Mouse (Mus musculus) right cerebral cortex, adult 2 months (tissue): ENCODE results near the gene Rdh12.
"Not testable (repeated sequence)": the region's sequence is repeated elsewhere in the genome, so short reads cannot be mapped to it uniquely, and the experiment has no call there.

ENCODE experiments used
- DNase-seq, 2 experiments: peaks; one replicate each; pipeline ENCODE4 v3.0.0; 2021 to 2022; ENCODE audit warnings: low spot score in 2 of 2

Rdh12 gene

DNA sequence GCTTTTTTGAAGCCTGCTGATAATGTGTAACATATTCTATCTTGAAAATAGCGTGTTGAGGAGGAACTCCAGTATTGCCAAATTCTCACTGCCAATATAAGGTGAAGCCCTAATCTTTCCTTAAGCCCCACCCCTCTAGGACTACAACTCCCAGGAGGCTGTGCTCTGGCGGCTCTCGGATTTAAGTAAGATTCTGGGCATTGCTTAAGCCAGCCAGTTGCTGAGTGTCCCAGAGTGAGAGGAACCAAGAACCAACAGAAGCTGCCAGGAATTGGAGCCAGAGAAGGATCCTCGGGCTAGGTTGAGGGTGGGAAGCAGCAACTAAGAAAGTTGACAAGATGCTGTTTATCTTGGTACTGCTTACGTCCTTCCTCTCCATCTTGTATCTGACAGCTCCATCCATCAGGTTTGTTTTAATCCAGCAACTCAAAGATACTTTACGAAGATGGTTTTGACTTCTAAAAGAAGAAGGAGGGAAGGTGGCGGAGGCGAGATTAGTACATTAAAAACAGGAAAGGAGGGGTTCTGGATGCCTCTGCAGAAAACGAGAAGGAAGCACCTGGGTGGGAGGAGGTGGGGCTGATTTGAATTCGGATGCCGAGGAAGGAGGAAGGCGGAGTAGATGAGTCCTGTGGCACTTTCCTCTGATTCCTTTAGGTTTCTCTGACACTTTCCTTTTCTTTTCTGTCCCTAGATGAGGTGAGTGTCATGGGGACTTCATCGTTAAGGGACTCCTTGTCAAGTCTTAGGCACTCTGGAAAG is at the start of gene Rdh12:
Gene Rdh12, plus strand, starts transcription at position 212 of the 762 bp plus-strand sequence.
- peak; percentile 59 to 64 for DNase-seq

DNA sequence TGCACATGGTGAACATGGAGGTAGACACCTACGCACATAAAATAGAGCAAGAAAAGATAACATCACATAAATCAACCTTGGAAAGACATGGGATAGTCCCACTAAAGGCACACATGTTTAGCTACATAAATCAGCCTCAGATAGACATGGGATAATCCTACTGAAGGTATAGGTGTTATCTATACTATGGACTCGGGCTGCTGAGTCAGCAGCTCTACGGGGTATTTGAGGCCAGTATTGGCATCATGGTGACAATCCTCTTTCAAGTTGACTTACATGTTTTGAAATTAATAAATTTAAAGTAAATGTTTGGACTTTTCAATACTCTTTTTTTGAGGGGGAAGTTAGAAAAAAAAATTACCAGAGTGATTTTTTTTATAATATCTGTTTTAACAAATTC is 45.8 kb upstream of the Rdh12 start:
- DNase-seq: no peak

DNA sequence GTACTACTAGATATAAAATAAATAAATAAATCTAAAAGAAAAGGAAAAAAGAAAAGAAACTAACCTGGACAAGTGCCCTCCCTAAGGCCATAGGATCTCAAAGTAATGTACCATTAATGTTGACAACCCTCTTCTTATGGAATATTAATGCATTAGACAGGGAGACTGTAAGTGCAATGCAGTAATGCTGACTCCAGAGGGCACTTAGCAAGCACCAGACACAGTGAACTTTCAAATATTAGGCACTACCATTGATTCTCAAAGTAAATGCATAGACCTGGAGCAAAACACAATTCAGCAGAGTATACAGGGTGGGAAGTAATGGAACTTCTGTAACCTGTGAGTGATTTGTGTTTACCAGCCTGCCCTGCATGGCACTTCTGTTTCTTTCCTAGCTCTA is 39.5 kb upstream of the Rdh12 start:
- DNase-seq: no peak

DNA sequence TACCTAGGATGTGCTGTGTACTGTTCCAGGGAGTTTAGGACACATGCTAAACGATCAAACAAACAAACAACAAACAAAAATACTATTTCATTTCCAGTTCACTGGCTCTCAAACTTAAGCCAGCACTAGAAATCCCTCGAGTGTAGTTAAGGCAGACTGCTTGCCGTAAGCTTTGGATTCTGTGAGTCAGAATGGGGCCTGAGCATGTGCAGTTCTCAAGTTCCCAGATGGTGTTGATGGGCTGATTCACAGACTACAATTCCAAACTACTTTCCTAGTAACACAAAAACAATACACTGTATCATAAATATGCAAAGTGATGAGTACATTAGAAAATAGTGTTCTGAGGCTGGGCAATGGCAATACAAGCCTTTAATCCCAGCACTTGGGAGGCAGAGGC is 38.3 kb upstream of the Rdh12 start:
- DNase-seq: peak; percentile 37 to 38

DNA sequence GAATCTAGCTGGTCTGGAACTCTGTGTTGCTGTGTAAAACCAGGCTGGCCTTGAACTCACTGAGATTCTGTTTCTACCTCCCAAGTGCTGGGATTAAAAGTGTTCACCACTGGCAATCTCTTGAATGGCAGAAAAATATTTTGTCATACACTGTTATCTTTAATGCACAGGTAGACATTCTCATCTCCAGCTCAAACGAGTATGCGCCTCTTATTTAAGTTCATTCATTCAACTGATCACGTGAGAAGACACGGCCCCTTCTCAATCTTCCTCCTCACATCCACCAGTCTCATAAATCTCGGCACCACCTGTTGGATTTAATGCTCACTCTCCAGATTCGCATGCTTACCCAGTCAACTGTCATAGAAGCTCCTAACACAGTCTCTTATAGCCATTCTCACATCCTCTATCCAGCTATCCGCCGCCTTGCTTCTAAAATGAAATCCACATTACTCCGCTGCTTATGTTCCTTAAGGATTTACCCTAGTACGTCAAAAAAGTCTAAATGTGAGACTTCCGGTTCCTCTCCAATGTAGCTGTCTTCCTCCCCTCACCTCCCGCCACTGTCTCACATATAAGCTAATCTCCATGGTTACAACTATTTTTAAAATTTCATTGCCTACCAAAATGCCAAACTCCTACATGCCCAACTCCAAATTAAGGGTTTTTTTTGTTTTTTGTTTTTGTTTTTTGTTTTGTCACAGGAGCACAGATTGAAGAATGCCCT is 37.3 kb upstream of the Rdh12 start:
- peak; percentile 31 to 32 for DNase-seq

DNA sequence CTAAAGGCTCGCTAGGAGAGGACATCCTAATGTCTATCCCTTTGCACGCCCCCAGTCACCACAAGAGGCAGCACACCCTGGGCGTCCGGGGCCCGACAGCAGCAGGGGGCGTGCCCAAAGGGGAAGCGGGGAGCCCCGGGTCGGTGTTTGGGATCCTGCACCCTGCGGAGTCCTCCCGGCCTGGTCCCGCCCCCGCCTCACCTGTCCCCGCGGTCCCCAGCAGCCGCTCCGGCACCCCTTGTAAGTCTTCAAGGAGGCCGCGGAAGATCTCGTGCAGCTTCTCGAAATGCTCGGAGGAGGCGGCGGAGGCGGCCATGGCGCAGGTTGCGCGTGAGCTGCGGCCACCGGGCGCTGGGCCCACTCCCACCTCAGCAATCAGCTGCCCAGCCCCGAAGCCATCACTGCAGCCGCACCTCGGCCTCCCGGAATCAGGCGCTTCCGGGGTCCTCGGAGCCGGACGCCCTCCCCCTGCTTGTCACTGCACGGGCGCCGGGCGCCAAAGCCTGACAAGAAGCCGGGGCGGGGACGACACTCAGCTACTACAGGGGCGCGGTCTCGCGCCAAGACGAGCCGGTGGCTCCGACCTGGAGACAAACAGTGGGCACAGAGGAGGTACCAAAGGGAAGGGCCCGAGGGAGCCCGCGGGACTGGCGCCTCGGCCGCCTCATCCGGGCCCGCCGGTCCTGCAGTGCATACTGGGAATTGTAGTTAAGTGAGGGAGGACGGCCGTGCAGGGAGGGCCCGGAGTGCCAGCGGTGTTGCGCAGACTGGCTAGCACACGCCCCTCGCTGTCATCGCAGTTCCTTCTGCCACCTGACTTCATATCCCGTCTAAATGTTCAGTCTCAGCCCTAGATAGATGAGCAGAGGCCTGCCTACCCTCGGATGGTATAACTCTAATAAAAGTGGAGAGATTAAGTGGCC is 36.4 kb upstream of the Rdh12 start, which contains the start of gene Vti1b:
Gene Vti1b, minus strand, starts transcription at position 649 of the 923 bp plus-strand sequence.
- DNase-seq: peak; percentile 87 to 95

DNA sequence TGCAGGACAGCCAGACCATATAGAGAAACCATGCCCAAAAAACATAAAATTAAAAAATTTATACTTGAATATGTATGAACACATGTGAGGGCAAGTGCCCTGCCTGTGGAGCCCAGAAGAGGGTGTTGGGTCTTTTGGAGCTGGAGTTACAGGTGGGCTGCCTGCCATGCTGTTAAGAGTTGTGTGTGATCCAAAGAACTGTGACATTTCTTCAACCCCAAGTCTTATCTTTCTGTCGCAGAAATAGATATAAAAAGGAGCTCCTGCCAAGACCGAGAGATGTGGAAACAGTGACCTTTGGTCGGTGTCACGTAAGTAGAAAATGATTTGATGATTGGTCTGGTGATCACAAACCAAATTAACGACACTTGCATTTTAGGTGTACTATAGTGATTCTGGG is 35.0 kb upstream of the Rdh12 start:
- DNase-seq: no peak

DNA sequence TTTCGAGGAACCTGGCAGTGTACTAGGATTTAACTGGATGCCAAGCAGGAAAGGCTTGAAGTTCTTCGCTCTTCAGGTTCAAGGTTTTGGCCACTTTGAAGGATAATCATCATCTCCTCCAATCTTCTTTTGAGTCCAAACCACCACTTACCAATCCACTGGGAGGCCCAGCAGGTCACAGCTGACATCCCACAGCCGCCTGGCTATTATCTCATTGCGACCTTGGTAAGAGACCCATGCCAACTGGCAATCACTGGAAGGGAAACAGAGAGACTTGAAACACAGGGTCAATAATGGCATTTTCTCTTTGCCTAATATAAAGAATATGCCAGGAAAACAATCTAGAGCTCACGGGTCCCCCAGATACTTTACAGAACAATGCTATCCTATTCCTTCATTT is 32.7 kb upstream of the Rdh12 start:
- no peak for DNase-seq

DNA sequence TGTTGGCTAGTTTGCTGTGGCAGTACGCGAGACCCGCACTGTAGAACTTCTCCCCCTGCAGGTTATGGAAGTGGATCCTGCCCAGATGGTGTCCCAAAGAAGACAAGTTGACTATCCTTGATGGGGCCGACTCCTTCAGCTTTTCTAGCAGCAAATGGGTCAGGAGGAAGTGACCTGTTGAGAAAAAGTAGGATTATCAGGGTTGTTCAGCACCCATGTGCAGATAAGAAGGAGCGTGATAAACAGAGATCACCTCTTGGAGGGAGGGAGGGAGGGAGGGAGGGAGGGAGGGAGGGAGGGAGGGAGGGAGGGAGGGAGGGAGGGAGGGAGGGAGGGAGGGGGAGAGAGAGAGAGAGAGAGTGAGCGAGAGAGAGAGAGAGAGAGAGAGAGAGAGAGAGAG is 23.6 kb upstream of the Rdh12 start:
- DNase-seq: not testable (repeated sequence)

DNA sequence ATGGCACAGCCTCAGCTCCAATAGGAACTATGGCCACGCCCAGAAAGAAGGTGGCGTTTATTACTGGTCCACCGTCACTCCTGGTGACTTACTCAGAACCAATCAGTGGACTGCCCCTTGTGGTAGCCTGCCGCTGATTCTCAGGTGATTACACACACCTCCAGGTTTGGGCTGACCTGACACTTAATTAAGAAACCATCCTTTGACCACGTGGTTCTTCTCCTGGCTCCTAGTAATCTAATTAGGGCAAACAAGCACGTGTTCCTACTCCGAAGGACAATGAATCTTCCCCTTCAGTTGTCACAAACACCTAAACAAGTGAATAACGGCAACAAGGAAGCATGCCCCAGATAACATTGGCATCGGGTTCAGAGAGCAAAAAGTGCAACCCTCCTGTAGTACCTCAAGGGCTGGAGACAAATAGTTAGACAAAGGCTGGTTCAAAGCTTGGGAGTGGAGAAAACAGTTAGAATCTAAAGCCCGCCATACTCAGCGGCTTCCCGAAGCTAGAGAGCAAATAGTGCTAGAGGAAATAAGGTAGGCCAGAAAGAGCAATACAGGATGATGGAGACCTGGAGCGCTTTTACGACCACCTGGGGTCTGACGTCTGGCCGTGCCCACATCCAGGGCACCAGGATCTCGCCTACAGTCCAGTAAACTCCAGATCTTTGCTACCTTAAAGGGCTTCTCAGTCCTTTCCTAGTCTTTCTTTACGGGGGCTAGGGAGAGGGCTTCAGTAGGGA is 17.6 kb upstream of the Rdh12 start:
- peak; percentile 75 to 80 for DNase-seq

DNA sequence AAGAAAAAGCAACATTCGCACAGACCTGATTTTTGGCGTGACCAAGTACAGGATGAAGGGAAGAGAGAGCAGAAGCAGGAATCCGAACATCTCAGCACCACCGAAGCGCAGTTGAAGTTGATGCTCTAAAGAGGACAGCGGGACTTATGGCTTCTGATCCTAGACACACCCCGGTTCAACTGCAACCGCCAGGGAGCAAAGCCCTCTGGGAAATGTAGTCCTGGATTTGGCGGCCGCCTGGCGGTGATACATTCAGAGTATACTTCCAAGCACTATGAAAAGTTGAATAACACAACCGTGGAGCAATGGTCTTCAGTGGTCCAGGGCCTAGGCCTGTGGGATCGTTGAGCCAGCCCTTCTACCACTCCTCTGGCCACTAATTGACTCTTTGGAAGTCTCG is 17.0 kb upstream of the Rdh12 start:
- peak; percentile 79 to 83 for DNase-seq

DNA sequence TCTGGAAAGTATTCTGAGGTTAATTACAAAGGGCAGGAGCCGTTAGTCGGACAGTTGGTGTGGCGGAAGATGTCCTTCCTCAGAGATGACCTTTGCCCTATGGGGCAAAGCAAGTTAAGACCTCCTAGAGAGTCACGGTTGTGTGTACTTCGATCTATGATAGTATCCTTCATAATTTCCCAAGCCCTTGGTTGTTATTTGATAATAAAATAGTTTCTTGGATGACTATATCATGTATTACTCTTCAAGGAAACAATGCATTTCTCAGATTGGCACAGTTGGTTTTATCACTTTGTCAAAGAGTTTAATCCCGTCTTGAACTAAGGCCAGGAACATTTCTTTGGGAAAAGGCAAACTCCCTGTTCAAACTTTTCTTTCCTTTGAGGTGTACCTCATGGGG is 16.5 kb upstream of the Rdh12 start, which contains the start of gene Rdh11:
Gene Rdh11, minus strand, starts transcription at position 101 of the 400 bp plus-strand sequence.
- DNase-seq: no peak

DNA sequence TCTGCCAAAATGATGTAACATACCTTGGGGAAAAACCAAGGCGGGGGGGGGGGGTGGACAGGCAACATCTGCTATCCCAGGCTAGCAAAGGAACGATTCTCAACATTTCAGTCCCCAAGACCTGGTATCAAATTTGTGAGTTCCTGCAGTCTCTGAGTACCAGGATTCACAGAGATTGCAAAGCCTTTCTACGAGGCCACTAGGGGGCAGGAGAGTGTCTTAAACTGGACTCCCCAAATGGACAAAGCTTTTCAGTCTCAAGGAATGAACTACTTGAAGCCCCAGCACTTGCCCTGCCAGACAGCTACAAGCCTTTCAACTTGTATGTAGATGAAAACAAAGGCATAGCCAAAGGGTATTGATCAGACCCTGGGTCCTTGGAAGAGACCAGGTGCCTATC is 15.3 kb upstream of the Rdh12 start:
- DNase-seq: peak; percentile 78

DNA sequence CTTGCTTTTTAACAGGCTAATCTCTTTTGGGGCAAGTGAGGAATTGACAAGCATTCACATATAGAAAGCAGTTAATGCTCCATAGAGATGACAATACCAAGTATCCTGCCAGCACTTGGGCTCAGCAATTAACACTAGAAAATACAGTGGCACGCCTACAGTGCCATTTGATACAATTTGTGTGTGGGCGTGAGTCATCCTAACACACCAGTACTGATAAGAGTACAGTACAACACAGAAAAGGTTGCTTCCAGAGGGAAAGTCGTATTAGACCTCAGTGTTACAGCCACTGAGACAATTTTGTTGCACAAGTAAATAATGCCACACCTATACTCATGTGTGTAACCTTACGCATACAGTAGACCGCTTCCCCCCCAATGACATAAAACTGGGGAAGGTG is 11.6 kb upstream of the Rdh12 start:
- DNase-seq: no peak

DNA sequence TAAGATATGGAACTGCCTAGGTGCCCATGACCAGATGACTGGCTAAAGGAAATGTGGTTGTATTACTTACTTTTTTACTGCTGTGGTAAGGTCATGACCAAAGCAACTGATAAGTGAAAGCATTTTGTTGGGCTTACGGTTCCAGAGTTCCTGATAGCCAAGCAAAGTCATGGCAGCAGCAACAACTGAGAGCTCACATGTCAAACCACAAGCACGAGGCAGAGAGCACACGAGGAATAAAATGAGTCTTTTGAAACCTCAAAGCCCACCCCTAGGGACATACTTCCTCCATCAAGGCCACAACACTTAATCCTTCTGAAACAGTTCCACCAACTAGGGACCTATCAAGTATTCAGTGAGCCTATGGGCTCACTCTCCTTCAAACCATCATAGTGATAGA is 6.8 kb upstream of the Rdh12 start:
- DNase-seq: no peak

DNA sequence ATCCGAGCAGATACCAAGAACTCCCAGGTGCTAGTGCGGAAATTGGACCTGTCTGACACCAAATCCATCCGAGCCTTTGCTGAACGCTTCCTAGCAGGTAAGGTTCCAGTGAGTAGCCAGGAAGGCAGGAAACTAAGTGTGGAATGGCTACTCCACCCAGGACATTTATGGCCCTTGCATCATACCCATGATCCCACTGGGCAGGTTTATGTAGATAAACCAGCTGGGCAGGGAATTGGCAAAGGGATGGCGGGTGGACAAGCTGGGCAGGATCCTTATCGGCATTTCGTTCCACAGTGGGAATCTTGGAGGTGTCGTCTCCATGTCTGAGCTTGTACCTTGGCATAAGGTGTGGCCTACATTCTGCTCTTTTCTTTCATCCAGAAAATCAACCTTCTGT is 2.7 kb downstream of the Rdh12 start:
- no peak for DNase-seq

DNA sequence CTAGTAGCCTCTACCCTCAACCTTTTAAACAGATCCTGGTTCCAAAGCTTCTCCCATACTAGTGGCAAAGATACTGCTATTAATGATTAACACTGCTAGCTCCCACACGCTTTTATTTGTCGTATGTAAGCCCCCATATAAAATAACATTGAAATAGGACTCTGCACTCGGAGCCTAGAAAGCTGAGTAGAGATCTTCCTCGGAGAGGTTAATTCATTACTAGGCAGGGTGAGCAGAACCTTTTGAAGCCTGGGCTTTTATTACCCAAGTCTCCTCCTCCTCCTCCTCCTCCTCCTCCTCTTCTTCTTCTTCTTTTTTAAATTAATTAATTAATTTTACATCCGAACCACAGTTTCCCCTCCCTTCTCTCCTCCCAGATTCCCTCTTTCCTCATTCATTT is 8.8 kb downstream of the Rdh12 start:
- DNase-seq: no peak

DNA sequence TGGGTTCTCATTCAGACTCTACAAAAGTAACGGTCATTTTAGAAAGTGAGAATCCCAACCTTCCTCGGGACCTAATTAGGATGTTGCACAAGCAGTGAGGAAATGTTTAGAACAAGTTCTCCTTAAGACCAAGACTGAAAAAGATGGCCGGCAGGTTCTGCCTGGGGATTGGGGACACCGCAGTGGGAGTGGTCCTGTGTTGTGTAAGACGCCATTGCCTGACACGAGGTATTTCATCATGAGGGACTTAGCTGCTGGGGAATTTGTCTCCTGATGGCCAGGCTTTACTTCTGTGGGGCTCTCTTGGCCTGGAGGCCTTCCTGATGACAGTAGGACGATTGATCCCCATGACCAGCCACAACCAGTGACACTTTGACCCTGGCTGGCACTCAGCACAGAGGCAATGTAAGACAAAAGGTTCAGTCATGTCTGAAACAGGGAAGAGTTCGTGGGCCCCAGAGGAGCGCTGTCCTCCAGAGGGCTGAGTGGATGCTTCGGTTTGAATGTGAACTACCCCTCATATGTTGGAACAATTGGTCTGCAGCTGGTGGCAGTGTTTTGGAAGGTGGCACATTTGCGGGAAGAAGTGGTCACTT is 26.9 kb downstream of the Rdh12 start:
- DNase-seq: no peak

DNA sequence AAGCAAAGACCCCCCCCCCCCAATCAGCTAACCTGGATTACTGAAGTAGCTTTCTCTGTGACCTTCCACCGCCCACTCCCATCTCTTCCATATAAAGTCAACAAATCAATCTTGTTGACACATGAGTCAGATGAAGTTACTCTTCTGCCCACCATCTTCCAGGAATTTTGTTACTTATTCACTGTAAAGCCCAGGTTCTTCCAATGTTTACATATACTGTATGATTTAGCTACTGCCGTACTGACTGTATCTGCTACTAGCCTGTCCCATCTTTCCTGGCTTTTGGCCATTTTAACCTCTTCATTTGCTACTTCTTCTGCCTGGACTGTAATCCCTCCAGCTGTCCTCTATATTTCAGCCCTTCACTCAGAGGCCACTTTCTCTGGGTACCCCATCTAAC is 33.3 kb downstream of the Rdh12 start:
- DNase-seq: no peak

DNA sequence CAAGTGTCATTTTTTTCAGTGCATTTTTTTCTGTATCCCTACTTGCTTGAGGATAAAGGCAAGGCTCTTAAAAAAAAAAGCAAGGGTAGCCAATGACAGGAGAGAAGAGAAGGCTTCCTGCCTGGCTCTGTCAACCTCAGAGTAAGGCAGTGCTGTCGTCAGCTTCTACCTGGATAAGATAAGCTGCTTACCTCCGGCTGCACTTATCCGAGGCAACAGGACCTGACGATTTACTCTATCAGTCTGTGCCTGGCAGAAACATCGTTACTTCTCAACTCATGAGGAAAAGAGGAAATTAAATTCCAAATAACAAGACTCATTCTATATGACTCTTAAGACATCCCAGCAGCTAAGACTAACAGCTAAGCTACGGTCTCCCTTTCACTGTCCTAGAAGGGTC is 34.2 kb downstream of the Rdh12 start:
- no peak for DNase-seq

DNA sequence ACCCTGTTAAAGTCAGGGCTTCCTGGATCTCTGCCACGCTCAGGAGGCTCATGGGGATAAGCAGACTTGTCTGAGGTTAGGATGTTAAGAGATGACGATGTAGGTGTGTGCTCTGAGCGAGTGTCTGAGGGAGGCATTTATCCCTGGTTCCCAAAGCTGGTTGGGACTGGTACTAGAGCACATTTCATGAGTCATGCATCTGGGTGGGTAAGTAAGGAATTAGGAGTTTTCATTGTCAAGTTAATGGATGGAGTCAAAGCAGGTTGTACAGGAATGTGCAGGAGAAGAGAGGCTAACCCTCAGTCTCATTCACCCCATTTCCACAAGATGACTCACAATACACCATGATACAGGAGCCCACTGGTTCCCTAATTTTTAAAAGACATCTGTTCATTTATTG is 39.4 kb downstream of the Rdh12 start:
- no peak for DNase-seq
